Mouse (Mus musculus) lung, embryonic 15.5 days (tissue): Measurements from ENCODE around the gene Hspe1. TPM values are rescaled to one million over a fixed set of nuclear protein-coding genes. Genes with fewer than 3 reads are reported as not detected.
A peak's percentile ranks its signal among the peaks of the same experiment; 100 is the strongest.
"Not testable (repeated sequence)": the region's sequence is repeated elsewhere in the genome, so short reads cannot be mapped to it uniquely, and the experiment has no call there.

Source experiments
- ATAC-seq: fragments of 200-750 bp; cut with Nextera tagmentation; 2 replicates; pipeline ENCODE4 v1.8.0; 2017; ENCODE audit warnings: moderate number of reproducible peaks, borderline replicate concordance; ENCODE audit not compliant: low FRiP score, low TSS enrichment; ENCODE audit errors: extremely low read depth
- H3K27ac ChIP-seq: fragments of 300-500 bp; sonication (generic); 2 replicates; pipeline ENCODE4 v1.5.1; 2015; ENCODE audit warnings: moderate library complexity, mild to moderate bottlenecking, inconsistent platforms
- H3K27me3 ChIP-seq: fragments of 300-500 bp; sonication (generic); 2 replicates; pipeline ENCODE4 v1.6.1; 2015; ENCODE audit warnings: inconsistent platforms
- H3K36me3 ChIP-seq: fragments of 300-500 bp; sonication (generic); 2 replicates; pipeline ENCODE4 v1.6.1; 2015; ENCODE audit warnings: inconsistent platforms
- H3K4me1 ChIP-seq: fragments of 300-500 bp; sonication (generic); 2 replicates; pipeline ENCODE4 v1.6.1; 2015; ENCODE audit warnings: inconsistent platforms
- H3K4me2 ChIP-seq: fragments of 300-500 bp; sonication (generic); 2 replicates; pipeline ENCODE4 v1.6.1; 2015; ENCODE audit warnings: inconsistent platforms, mild to moderate bottlenecking, moderate library complexity
- H3K4me3 ChIP-seq: fragments of 300-500 bp; sonication (generic); 2 replicates; pipeline ENCODE4 v1.5.1; 2015; ENCODE audit warnings: mild to moderate bottlenecking, inconsistent platforms
- H3K9ac ChIP-seq: fragments of 300-500 bp; sonication (generic); 2 replicates; pipeline ENCODE4 v1.6.1; 2015; ENCODE audit warnings: inconsistent platforms
- H3K9me3 ChIP-seq: fragments of 300-500 bp; sonication (generic); 2 replicates; pipeline ENCODE4 v1.6.1; 2016; ENCODE audit warnings: inconsistent platforms
- WGBS: fragments of 180-500 bp; shearing (Covaris S2); methylation state at CpG from one replicate; pipeline ENCODE4 v1.1.7; 2015; 5-methylcytosine and 5-hydroxymethylcytosine counted together
- polyA plus RNA-seq: library from polyadenylated mRNA; unstranded; fragments of >200 nt; fragmentation: Nextera tagmentation; extraction: Ambion mirVana; gene quantifications from 2 replicates; pipeline ENCODE4 v1.2.1, GENCODE M21; 2015

Gene Hspe1
- polyA plus RNA-seq, 1 experiment from 2014 or later = 303 TPM

DNA sequence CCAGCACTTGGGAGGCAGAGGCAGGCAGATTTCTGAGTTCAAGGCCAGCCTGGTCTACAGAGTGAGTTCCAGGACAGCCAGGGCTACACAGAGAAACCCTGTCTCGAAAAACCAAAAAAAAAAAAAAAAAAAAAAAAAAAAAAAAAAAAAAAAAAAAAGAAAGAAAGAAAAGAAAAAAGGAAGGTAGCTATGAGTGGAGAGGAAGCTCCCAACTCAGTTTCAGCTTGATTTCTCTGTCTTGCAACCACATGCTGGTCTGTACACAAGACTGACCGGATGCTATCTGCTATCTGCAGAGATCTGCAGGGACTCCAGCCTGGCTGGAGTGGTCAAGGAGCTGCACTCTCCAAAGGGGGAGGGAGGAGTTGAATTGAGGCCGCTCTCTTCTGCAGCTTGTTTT, 29.5 kb upstream of the Hspe1 start:
- 79% methylated on average over 2 of the region's 3 CpGs for WGBS

DNA sequence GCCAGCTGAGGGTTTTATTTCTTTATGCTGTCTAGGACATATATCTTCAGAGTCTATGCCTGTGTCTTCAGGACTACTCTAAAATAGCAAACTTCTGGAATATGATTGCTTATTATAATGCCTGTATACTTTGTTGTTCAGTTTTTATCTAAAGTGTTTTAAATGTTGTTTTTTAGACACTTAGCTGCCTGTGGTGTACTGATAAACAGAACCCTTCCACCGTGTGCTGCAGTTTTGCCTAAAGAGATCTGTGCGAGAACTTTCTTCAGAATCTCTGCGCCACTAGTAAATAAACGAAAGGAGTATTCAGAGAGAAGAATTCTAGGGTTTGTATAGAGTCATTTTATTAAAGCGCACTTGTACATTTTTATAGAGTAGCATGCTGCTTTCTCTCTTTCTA, 26.8 kb upstream of the Hspe1 start:
- no peak for ATAC-seq
- Histone ChIP-seq H3K4me1 (no peaks in the 10 kb centered on the region), H3K27ac (no peak overlapping the region), H3K9me3 (no peaks in the 10 kb centered on the region), H3K9ac (no peak overlapping the region), H3K36me3 (peaks cover 15% of the 10 kb centered on the region), H3K27me3 (no peaks in the 10 kb centered on the region), H3K4me3 (no peak overlapping the region), H3K4me2 (no peak overlapping the region)
- WGBS = 84% methylated on average over 5 of the region's 5 CpGs

More for the DNA sequence above, 29.5 kb upstream of the Hspe1 start:
- not testable (repeated sequence) for H3K4me1 ChIP-seq, H3K27ac ChIP-seq, H3K9me3 ChIP-seq, H3K27me3 ChIP-seq, H3K4me2 ChIP-seq, H3K4me3 ChIP-seq, ATAC-seq, H3K9ac ChIP-seq, H3K36me3 ChIP-seq

DNA sequence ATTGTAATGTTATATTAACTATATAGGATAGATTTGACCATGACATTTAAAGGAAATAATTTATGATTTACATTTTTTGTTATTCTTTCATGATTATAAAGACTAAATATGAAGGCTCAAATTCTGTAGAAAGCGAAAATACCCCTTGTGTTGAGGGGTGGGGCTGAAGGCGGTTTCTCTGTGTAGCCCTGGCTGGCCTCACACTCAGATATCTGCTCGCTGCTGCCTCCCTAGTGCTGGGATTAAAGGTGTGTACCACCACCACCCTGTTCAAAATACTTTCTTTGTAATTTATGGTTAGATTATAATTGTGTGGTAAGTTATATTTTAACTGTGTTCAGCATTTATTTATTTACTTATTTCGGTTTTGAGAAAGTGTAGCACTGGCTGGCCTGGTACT, 26.2 kb upstream of the Hspe1 start:
- WGBS = 89% methylated on average over 4 of the region's 4 CpGs

DNA sequence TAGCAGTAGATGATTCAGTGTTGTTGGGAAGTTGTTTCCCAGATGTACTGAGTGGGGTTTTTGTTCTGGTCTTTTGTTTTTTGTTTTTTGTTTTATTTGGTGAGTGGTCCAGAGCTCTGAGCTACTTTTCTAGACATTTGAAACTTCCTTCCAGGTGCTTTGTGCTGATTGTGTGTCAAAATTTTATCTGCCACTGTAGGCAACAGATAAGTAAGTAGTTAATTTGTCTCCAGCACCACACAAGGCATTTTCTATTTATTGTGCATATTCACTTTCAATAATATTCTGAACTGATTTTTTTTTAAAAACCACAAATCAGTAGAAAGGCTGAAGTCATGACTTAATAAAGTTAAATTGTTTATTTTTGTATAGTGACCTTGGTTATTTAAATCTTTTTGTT, 15.6 kb upstream of the Hspe1 start:
- H3K36me3 ChIP-seq = peaks cover 24% of the 10 kb centered on the region
- H3K4me2 ChIP-seq, H3K27me3 ChIP-seq, H3K4me1 ChIP-seq, H3K9ac ChIP-seq, H3K4me3 ChIP-seq, ATAC-seq, H3K9me3 ChIP-seq, H3K27ac ChIP-seq: not testable (repeated sequence)

More for the DNA sequence above, 26.2 kb upstream of the Hspe1 start:
- H3K9ac ChIP-seq = no peak overlapping the region
- no peaks in the 10 kb centered on the region for H3K9me3 ChIP-seq
- H3K4me3 ChIP-seq = no peak overlapping the region
- H3K27ac ChIP-seq = no peak overlapping the region
- H3K27me3 ChIP-seq = no peaks in the 10 kb centered on the region
- ATAC-seq = no peak
- H3K36me3 ChIP-seq = peaks cover 19% of the 10 kb centered on the region
- H3K4me1 ChIP-seq = no peaks in the 10 kb centered on the region
- H3K4me2 ChIP-seq = no peak overlapping the region

DNA sequence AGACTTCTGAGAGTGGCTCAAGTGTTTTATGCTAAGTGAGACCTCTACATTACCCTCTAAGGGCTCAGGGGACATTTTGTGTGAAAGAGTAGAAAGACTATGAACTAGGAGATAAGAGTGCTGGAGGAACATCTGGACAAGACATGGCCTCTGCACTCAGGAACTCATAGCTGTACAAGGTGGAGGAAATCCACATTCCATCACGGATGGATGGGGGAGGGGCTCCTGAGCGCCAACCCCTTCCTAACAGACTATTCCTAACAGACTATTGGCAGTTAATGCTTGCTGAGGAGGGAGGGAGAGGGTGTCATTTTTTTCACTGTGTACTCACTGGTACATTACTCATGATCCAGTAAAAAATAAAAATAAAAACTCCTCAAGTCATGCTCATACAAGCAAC, 13.2 kb upstream of the Hspe1 start:
- WGBS = 31% methylated on average over 2 of the region's 2 CpGs
- H3K27ac ChIP-seq = no peak overlapping the region
- H3K4me2 ChIP-seq = no peak overlapping the region
- H3K9ac ChIP-seq = no peak overlapping the region
- H3K9me3 ChIP-seq = no peaks in the 10 kb centered on the region
- no peaks in the 10 kb centered on the region for H3K27me3 ChIP-seq
- ATAC-seq = no peak
- no peaks in the 10 kb centered on the region for H3K4me1 ChIP-seq
- H3K4me3 ChIP-seq = no peak overlapping the region
- H3K36me3 ChIP-seq = peaks cover 27% of the 10 kb centered on the region

DNA sequence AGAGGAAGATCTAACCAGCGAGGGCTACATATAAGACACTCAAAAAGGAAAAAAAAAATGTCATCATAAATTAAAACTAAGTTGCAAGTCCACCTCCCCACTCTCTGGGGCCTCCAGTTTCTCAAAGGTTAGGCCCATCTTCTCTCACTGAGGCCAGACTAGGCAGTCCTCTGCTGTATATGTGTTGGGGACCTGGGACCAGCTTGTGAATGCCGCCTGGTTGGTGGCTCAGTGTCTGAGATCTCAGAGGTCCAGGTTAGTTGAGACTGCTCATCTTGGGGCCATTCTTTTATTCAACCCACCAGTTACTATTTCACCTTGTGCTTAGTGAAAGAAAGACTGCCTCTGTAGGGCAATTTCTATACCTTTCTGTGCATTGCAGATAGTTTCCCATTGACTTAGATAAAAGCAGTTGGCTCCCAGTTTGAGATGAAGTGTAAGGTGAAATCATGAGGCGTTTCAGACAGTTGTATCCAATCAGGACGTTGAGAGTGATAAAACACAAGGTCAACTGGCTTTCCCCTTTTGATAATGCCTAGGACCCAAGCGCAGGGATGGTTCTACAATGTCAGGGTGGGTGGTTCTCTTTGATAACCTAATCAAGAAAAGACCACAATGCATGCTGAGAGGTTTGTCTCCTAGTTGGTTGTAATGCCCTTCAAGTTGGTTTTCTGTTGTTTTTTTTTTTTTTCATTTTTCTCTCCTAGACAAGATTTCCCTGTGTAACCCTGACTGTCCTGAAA, 12.1 kb upstream of the Hspe1 start:
- Histone ChIP-seq H3K36me3 (peaks cover 36% of the 10 kb centered on the region), H3K4me2 (no peak overlapping the region), H3K9ac (no peak overlapping the region), H3K4me1 (no peaks in the 10 kb centered on the region), H3K4me3 (no peak overlapping the region), H3K9me3 (no peaks in the 10 kb centered on the region), H3K27me3 (no peaks in the 10 kb centered on the region), H3K27ac (no peak overlapping the region)
- ATAC-seq = no peak
- 52% methylated on average over 5 of the region's 5 CpGs for WGBS

DNA sequence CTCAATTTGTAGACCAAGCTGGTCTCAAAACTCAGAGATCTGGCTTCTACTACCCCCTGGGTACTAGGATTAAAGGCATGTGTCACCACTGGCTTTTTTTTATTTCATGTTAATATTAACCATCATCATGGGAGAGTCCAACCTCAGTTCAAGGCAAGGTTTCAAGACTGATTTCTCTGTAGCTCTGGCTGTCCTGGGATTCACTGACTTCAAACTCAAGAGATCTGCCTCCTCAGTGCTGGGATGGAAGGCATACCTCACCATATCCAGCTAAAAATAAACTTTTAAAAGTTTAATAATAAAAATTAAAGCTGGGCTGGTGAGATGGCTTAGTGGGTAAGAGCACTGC, 11.6 kb upstream of the Hspe1 start:
- no peak for ATAC-seq
- Histone ChIP-seq H3K27me3 (no peaks in the 10 kb centered on the region), H3K9ac (no peak overlapping the region), H3K9me3 (no peaks in the 10 kb centered on the region), H3K27ac (no peak overlapping the region), H3K4me1 (no peaks in the 10 kb centered on the region), H3K4me3 (no peak overlapping the region), H3K4me2 (no peak overlapping the region), H3K36me3 (peaks cover 42% of the 10 kb centered on the region)

DNA sequence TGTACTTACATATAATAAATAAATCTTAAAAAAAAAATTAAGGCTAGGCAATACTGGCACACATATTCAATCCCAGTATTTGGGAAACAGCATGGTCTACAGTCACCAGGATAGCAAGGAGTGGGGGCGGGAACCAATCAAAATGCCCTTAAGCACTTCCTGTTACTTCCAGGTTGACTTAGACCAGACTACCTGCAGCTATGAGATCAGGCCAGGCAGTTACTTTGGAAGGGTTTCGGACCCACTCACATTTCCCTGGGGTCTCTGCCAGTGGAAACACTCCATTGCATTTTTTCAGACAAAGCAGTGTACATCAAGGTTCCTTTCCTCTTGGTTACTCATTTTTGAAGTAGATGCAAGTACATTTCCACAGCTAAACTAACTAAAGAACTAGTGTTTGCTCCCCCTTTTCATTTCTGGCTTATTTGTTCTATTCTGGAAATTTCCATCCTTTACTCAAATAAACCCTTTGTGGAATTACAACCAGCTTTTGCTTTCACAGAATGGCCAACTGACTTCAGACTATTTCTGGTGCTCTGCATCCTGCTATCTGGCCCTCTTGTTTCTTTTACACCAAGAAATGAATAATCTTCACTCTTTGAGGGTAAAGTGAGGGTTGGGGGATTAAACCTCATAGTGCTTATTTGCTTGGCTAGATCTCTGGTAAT, 10.9 kb upstream of the Hspe1 start:
- Histone ChIP-seq H3K9ac (no peak overlapping the region), H3K4me3 (no peak overlapping the region), H3K27ac (no peak overlapping the region), H3K4me2 (no peak overlapping the region), H3K27me3 (no peaks in the 10 kb centered on the region), H3K9me3 (no peaks in the 10 kb centered on the region), H3K36me3 (peaks cover 48% of the 10 kb centered on the region), H3K4me1 (no peaks in the 10 kb centered on the region)
- WGBS = 81% methylated on average over 2 of the region's 2 CpGs
- no peak for ATAC-seq

DNA sequence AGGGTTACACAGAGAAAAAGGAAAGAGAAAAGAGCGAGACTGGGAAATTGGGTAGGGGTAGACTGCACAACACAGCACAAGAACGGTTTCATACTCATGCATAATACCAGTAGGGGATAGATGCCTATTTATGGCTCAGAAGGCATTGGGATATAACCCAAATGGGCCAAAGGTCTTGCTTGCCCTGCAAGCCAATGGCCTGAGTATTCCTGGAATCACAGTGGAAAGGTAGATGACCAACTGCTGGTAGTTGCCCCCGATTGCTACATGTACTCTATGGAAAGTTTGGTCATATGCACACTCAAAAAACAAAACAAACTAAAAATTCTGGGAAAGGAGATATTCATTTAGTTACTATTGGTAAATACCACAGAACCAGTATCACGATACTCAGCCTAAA, 8.3 kb upstream of the Hspe1 start:
- Histone ChIP-seq H3K9ac (no peak overlapping the region), H3K27ac (no peak overlapping the region), H3K4me2 (no peak overlapping the region), H3K9me3 (no peaks in the 10 kb centered on the region), H3K4me1 (peaks cover under 1% of the 10 kb centered on the region; the same call in 1 of the 2 replicates), H3K36me3 (peaks cover 69% of the 10 kb centered on the region), H3K4me3 (no peak overlapping the region), H3K27me3 (no peaks in the 10 kb centered on the region)
- WGBS = 91% methylated on average over 4 of the region's 4 CpGs
- ATAC-seq = no peak

DNA sequence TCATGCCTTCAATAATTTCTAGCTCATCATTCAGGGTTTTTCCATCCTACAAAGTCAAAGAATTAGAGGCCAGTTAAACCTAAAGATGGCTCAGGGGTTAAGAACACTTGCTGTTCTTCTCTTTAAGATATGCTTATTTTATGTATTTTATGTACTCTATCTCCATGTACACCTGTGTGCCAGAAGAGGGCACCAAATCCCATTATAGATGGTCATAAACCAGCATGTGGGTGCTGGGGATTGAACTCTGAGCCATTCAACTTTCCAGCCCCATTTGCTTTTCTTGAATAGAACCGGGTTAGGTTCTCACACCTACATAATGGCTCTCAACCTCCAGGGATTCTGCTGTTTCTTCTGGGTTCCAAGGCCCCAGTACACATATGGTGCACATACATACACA, 5.8 kb upstream of the Hspe1 start:
- H3K36me3 ChIP-seq = peaks cover 68% of the 10 kb centered on the region
- no peak overlapping the region for H3K4me2 ChIP-seq
- WGBS = 76% methylated on average over 1 of the region's 1 CpGs
- H3K27ac ChIP-seq = no peak overlapping the region
- H3K4me1 ChIP-seq = peaks cover 20% of the 10 kb centered on the region
- no peak overlapping the region for H3K4me3 ChIP-seq
- no peaks in the 10 kb centered on the region for H3K9me3 ChIP-seq
- H3K9ac ChIP-seq = no peak overlapping the region
- no peak for ATAC-seq
- no peaks in the 10 kb centered on the region for H3K27me3 ChIP-seq

DNA sequence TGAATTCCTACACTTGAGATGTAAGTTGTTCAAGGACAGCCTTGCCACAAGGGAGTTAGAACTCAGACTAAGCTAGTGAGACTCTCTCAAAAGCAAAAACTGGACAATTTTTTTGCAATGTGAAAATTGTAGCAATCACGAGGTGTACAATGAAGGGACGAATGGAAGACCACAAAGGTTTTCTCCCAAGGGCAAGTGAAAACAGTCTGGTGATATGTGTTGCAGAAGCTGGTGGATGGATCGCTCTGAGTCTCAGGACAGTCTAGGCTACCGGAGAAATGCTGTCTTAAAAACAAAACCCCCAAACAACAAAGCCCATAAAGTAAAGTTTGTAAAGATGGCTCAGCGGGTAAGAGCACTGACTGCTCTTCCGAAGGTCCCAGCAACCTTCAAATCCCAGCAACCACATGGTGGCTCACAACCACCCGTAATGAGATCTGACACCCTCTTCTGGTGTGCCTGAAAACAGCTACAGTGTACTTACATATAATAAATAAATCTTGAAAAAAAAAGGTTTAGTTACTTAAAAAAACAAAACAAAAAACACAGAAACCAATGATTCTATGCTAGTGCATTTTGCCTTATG, 2.1 kb upstream of the Hspe1 start:
- H3K27me3 ChIP-seq = no peaks in the 10 kb centered on the region
- H3K9me3 ChIP-seq = no peaks in the 10 kb centered on the region
- peaks cover 30% of the 10 kb centered on the region for H3K4me1 ChIP-seq
- ATAC-seq = no peak
- WGBS = 44% methylated on average over 7 of the region's 7 CpGs
- peak overlapping the region; percentile 91 for H3K9ac ChIP-seq
- peak overlapping the region; percentile 70 for H3K4me2 ChIP-seq
- peaks cover 46% of the 10 kb centered on the region for H3K36me3 ChIP-seq
- no peak overlapping the region for H3K27ac ChIP-seq
- H3K4me3 ChIP-seq = peak overlapping the region; percentile 78

DNA sequence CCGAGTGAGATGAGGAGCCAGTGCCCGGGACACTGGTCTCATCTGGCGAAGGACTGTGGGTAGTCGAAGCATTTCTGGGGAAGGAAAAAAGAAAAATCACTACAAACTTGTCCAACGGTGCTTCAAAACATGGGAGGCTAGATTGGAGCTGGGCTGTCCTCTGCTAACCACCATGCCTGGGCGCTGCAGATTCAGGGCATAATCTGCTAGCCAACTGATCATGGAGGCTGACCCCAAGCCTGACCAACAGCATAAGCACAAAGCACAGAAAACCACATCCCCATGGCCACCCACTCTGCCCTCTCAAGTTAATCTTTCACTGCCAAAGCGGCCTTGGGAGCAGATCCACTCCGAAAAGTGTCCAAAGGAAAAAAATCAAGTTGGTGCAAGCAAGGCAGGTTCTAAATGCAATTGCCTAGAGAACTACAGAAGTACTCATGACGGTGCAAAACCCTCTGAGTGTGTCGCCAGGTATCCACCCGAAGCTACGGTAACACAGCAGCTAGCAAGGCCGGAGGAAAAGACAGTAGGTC, 998 bp upstream of the Hspe1 start:
- Histone ChIP-seq H3K36me3 (peaks cover 44% of the 10 kb centered on the region), H3K27me3 (no peaks in the 10 kb centered on the region), H3K9me3 (no peaks in the 10 kb centered on the region), H3K4me1 (peaks cover 30% of the 10 kb centered on the region), H3K27ac (peak overlapping the region; percentile 95), H3K4me2 (peak overlapping the region; percentile 70), H3K4me3 (peak overlapping the region; percentile 78), H3K9ac (peak overlapping the region; percentile 91)
- under 1% methylated on average over 13 of the region's 13 CpGs for WGBS
- ATAC-seq = no peak
